10 mouse cellular contexts compared by ENCODE assay signal in the genomic region with DNA sequence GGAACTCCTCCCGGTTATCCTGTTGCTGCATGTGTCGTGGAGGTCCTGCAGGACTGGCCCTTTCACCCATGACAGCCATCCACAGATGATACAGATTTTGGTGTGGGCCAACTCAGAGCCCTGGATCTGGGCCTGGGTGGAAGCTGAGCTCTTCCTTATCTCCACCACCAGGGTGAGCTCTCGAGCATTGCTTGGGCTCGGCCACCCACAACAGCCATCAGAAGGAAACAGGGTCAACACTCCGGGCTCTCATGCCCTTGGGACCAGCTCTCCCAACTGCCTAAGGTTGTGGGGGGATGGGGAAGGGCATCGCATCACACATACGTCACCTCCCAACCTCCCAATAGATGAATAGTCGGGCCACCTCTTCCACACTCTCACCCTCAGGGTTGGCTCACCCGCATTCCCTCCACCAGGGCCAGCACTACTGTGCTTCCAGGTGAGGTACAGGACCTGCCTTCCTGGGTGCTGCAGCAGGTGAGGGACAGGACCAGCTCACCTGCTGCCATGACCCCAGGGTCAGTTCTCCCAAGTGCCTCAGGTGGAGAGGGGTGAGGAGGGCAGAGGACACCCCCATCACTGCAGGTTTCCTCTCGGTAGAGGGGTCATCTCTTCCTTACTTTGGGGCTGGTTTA. TPM values are rescaled to one million over a fixed set of nuclear protein-coding genes. Genes with fewer than 3 reads are reported as not detected.
A peak's percentile ranks its signal among the peaks of the same experiment; 100 is the strongest.
DNase-seq lines count a peak whose midpoint lies in the region; ATAC-seq and TF ChIP-seq lines count a peak whose summit lies in the region.
"Had no signal": no experiment of that assay in that cellular context is flagged by ENCODE, and none has a peak within 500 bp of the region (broad histone marks: within the 10 kb centered on the region; RNA-seq: fewer than 3 reads in every experiment).

No protein-coding gene starts in this region.

- TF ChIP-seq CTCF in hindbrain, postnatal 0 days (IDR thresholded peaks at IDR 0.05; ENCODE audit: low read depth) = peak; percentile 59
- peak; percentile 30; the same call in 1 of the 2 replicates for TF ChIP-seq CTCF in bone marrow, adult 2 months (IDR thresholded peaks at IDR 0.05; ENCODE audit: control insufficient read depth, insufficient read depth, low read length)

- H3K4me1 ChIP-seq in hindbrain, postnatal 0 days (ENCODE audit: insufficient read depth, low read length) = no peaks in the 10 kb centered on the region
- 0 out of 2 replicates have a peak, but pooled peaks cover 2% of the 10 kb centered on the region for H3K4me1 ChIP-seq in hindbrain, embryonic 12.5 days
- no peaks in the 10 kb centered on the region for H3K4me1 ChIP-seq in ES-E14 (ENCODE audit: control insufficient read depth in 2 of 2, insufficient read depth in 2 of 2, low read length in 2 of 2, poor library complexity in 1 of 2)
- H3K4me1 ChIP-seq in bone marrow, adult 2 months (ENCODE audit: control insufficient read depth, insufficient read depth, low read length) = no peaks in the 10 kb centered on the region

- WGBS in hindbrain, postnatal 0 days = 76% methylated on average over 10 of the region's 10 CpGs
- WGBS in hindbrain, embryonic 12.5 days = 71% methylated on average over 10 of the region's 10 CpGs
- WGBS in bone marrow, adult 2 months = 60% methylated on average over 10 of the region's 10 CpGs

- no peak overlapping the region for H3K27ac ChIP-seq in hindbrain, postnatal 0 days
- H3K27ac ChIP-seq in hindbrain, embryonic 12.5 days = no peak overlapping the region
- no peak overlapping the region for H3K27ac ChIP-seq in ES-E14 (ENCODE audit: insufficient read depth, low read depth, low read length, poor library complexity, severe bottlenecking)
- H3K27ac ChIP-seq in bone marrow, adult 2 months (ENCODE audit: control insufficient read depth, insufficient read depth, low read depth, low read length, poor library complexity) = no peak overlapping the region
- H3K27ac ChIP-seq: heart, embryonic 13.5 days had no signal

- intact Hi-C loops in left cerebral cortex, postnatal 4 days (cut with DNase I) = no loop called here

- no peak overlapping the region for H3K4me2 ChIP-seq in hindbrain, postnatal 0 days (ENCODE audit: low read depth, low read length)
- no peak overlapping the region for H3K4me2 ChIP-seq in hindbrain, embryonic 12.5 days (replicated peaks)
- H3K4me2 ChIP-seq: heart, embryonic 13.5 days had no signal

- no peaks in the 10 kb centered on the region for H3K9me3 ChIP-seq in hindbrain, postnatal 0 days (ENCODE audit: low read length)
- no peaks in the 10 kb centered on the region for H3K9me3 ChIP-seq in hindbrain, embryonic 12.5 days (replicated peaks)
- no peaks in the 10 kb centered on the region for H3K9me3 ChIP-seq in ES-E14 (ENCODE audit: control insufficient read depth, insufficient read depth, low read depth, low read length)

- DNase-seq in hindbrain, postnatal 0 days (ENCODE audit: low spot score) = no peak
- peak; percentile 20 for DNase-seq in ES-E14 (ENCODE audit: low read depth, low spot score)
- peak; percentile 24 for DNase-seq in lung, postnatal 14 days
- DNase-seq in natural killer cell, adult 2 months (ENCODE audit: low spot score in 2 of 2) = no peak
- no peak for DNase-seq in left cerebral cortex, postnatal 4 days

- H3K36me3 ChIP-seq in hindbrain, postnatal 0 days (ENCODE audit: insufficient read depth, low read length) = no peaks in the 10 kb centered on the region
- no peaks in the 10 kb centered on the region for H3K36me3 ChIP-seq in hindbrain, embryonic 12.5 days
- H3K36me3 ChIP-seq in ES-E14 (ENCODE audit: control insufficient read depth, insufficient read depth, low read length, poor library complexity, severe bottlenecking) = no peaks in the 10 kb centered on the region
- H3K36me3 ChIP-seq: heart, embryonic 13.5 days had no signal

- H3K27me3 ChIP-seq in hindbrain, postnatal 0 days (ENCODE audit: insufficient read depth, low read length) = no peaks in the 10 kb centered on the region
- H3K27me3 ChIP-seq in hindbrain, embryonic 12.5 days = no peaks in the 10 kb centered on the region

- no peak overlapping the region for H3K9ac ChIP-seq in hindbrain, postnatal 0 days (replicated peaks; ENCODE audit: low read length)
- H3K9ac ChIP-seq in hindbrain, embryonic 12.5 days = no peak overlapping the region
- H3K9ac ChIP-seq in ES-E14 (ENCODE audit: insufficient read depth, low read depth, low read length, poor library complexity, severe bottlenecking) = no peak overlapping the region
- H3K9ac ChIP-seq: heart, embryonic 13.5 days had no signal

- no peak overlapping the region for H3K4me3 ChIP-seq in hindbrain, postnatal 0 days (ENCODE audit: low read length)
- no peak overlapping the region for H3K4me3 ChIP-seq in hindbrain, embryonic 12.5 days
- no peak overlapping the region for H3K4me3 ChIP-seq in ES-E14 (ENCODE audit: insufficient read depth in 1 of 2, low read depth in 1 of 2, low read length in 2 of 2, poor library complexity in 1 of 2, severe bottlenecking in 1 of 2)
- H3K4me3 ChIP-seq in bone marrow, adult 2 months (replicated peaks; ENCODE audit: control insufficient read depth, low read depth, low read length) = no peak overlapping the region
- H3K4me3 ChIP-seq: heart, embryonic 13.5 days had no signal

- TF ChIP-seq POLR2A in bone marrow, adult 2 months (IDR thresholded peaks at IDR 0.05; ENCODE audit: borderline replicate concordance, control insufficient read depth, low read depth, low read length) = no peak

- in situ Hi-C loops in ES-E14 (cut with MboI; ENCODE audit: low sequenced_read_pairs in 2 of 2, unreplicated experiment in 2 of 2) = no loop called here

- peak; percentile 32; the same call in 1 of the 2 replicates for ATAC-seq in hindbrain, postnatal 0 days
- no peak for ATAC-seq in hindbrain, embryonic 12.5 days (ENCODE audit: low FRiP score)

TF ChIP-seq in ES-E14, 5 proteins besides CTCF, POLR2A, EP300 and RAD21:
- TF ChIP-seq ZNF384 (IDR thresholded peaks at IDR 0.05; ENCODE audit: low read depth, low read length) (no peak), CHD2 (IDR thresholded peaks at IDR 0.05; ENCODE audit: low read depth, low read length) (no peak), HCFC1 (IDR thresholded peaks at IDR 0.05; ENCODE audit: borderline replicate concordance, insufficient read depth, low read length) (no peak), ZC3H11A (IDR thresholded peaks at IDR 0.05; ENCODE audit: borderline replicate concordance, low read depth, low read length) (no peak), MAFK (IDR thresholded peaks at IDR 0.05; ENCODE audit: insufficient read depth, low read depth, low read length) (no peak)

RNA-seq across cellular contexts. Expression of a gene that starts 54.2 kb away (rescaled TPM):
- not detected in 2 replicates for total RNA-seq in hindbrain, postnatal 0 days (2014; rRNA removed)
- polyA plus RNA-seq in hindbrain, postnatal 0 days (2015; fragmentation: Nextera tagmentation; extraction: Ambion mirVana) = not detected in 2 replicates
- not detected in 2 replicates for polyA plus RNA-seq in hindbrain, embryonic 12.5 days (2016; fragmentation: Nextera tagmentation; extraction: Ambion mirVana)
- not detected in 2 replicates for total RNA-seq in ES-E14 (2012; rRNA removed)
- not detected in 2 replicates for polyA plus RNA-seq in bone marrow, adult 2 months (2011; ENCODE audit: insufficient read depth, insufficient read length, low replicate concordance, missing spikeins)
- not detected for total RNA-seq in left cerebral cortex, postnatal 4 days (2021)
- polyA plus RNA-seq: heart, embryonic 13.5 days; limb, embryonic 11.5 days; neural tube, embryonic 14.5 days had no signal

Comparison
In these comparisons a context has a peak if more than half of its experiments do, and no peak if none do; other contexts are left out.
1. DNase-seq: peak in ES-E14 (single experiment) and lung, postnatal 14 days (single experiment); none in hindbrain, postnatal 0 days (single experiment), natural killer cell, adult 2 months (0 of 2) and left cerebral cortex, postnatal 4 days (single experiment).